Mouse (Mus musculus) layer of hippocampus, postnatal 10 days (tissue): ENCODE results near the gene Rgl2. TPM values are rescaled to one million over a fixed set of nuclear protein-coding genes. Genes with fewer than 3 reads are reported as not detected.

Experiments
- DNase-seq, 2 experiments: peaks; one replicate each; pipeline ENCODE4 v3.0.0; 2021; ENCODE audit warnings: low spot score in 2 of 2
- total RNA-seq, 2 experiments: library from RNA; stranded (reverse); gene quantifications; 2 replicates each; pipeline ENCODE4 v1.2.3; 2021

The Rgl2 gene
- total RNA-seq, 2 experiments from 2014 or later = 60.2 to 80.6 TPM

- peak; percentile 61 to 69 for DNase-seq
Measured at GRCm38 (mm10) chr17:33908331-33909076, 20.8 kb upstream of the Rgl2 start.

GRCm38 (mm10) chr17:33909077-33909868, 20.1 kb upstream of the Rgl2 start, which contains the start of gene Daxx:
TSS of gene Daxx (plus strand) at chr17:33909414.
- DNase-seq = peak; percentile 97 to 99

DNA sequence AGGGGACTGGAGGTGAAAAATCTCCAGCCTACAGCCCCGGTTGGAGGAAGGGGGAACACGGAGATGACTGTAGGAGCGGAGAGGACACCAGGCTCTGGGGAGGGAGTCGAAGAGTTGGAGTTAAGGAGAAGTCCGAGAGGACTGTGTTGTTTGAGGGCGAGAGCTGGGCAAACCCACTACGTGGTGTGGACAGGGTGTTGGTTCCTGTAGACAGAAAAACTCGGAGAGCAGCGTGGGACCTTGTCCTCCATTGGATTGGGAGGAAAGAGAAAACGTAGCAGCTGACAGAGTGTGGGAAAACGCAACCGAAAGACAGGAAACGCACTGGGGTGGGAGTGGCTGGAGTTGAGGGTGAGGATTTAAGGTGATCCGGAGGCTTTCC, 19.5 kb upstream of the Rgl2 start:
- peak in 1 of 2 experiments; percentile 47 for DNase-seq

DNA sequence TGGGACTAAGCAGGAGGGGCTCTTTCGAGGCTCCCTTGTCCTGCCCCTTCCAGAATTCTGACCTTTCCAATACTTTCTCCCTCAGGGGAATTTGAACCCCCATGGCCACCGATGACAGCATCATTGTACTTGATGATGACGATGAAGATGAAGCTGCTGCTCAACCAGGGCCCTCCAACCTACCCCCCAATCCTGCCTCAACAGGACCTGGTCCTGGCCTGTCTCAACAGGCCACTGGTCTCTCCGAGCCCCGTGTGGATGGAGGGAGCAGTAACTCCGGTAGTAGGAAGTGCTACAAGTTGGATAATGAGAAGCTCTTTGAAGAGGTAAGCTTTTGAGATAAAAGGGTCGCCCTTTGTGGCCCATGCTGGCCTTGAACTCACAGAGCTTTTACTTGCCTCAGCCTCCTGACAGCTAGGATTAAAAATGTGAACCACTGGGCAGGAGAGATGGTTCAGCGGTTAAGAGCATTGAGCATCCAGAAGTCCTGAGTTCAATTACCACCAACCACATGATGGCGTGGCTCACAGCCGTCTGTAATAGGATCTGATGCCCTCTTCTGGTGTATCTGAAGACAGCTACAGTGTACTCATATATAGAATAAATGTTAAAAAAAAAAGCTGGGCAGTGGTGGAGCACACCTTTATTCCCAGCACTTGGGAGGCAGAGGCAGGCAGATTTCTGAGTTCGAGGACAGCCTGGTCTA, 18.8 kb upstream of the Rgl2 start:
- DNase-seq = no peak

DNA sequence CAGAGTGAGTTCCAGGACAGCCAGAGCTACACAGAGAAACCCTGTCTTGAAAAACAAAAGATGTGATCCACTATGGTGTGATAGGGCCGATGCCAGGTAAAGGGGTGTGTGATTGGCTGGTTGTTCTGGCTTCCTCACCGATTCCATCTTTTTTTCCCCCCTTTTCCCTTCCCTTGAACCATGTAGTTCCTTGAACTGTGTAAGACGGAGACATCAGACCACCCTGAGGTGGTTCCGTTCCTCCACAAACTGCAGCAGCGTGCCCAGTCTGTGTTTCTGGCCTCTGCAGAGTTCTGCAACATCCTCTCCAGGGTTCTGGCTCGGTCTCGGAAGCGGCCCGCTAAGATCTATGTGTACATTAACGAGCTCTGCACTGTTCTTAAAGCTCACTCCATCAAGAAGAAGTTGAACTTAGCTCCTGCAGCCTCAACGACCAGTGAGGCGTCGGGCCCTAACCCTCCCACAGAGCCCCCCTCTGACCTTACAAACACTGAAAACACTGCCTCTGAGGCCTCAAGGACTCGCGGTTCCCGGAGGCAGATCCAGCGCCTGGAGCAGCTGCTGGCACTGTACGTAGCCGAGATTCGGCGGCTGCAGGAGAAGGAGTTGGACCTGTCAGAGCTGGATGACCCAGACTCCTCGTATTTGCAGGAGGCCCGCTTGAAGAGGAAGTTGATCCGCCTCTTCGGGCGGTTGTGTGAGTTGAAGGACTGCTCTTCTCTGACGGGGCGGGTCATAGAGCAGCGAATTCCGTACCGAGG, 18.1 kb upstream of the Rgl2 start:
- no peak for DNase-seq

DNA sequence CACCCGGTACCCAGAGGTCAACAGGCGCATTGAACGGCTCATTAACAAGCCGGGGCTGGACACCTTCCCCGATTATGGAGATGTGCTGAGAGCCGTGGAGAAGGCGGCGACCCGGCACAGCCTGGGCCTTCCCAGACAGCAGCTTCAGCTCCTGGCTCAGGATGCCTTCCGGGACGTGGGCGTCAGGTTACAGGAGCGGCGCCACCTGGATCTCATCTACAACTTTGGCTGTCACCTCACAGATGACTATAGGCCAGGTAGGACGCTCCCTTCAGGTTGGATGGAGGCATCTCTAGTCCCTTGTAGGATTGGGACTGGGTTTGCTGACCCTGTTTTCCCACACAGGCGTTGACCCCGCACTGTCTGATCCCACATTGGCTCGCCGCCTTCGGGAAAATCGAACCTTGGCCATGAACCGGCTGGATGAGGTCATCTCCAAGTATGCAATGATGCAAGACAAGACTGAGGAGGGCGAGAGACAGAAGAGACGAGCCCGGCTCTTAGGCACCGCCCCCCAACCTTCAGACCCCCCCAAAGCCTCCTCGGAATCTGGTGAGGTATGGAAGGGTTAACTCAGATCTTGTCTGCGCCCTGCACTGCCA, 17.4 kb upstream of the Rgl2 start:
- no peak for DNase-seq

DNA sequence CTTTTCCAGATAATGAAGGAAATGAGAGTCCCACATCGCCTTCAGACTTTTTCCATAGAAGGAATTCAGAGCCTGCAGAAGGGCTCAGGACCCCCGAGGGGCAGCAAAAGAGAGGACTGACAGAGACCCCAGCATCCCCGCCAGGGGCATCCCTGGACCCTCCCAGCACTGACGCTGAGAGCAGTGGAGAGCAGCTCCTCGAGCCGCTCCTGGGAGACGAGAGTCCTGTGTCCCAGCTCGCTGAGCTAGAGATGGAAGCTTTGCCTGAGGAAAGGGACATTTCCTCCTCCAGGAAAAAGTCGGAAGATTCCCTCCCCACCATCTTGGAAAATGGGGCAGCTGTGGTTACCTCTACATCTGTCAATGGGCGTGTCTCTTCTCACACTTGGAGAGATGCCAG, 16.1 kb upstream of the Rgl2 start:
- no peak for DNase-seq

DNA sequence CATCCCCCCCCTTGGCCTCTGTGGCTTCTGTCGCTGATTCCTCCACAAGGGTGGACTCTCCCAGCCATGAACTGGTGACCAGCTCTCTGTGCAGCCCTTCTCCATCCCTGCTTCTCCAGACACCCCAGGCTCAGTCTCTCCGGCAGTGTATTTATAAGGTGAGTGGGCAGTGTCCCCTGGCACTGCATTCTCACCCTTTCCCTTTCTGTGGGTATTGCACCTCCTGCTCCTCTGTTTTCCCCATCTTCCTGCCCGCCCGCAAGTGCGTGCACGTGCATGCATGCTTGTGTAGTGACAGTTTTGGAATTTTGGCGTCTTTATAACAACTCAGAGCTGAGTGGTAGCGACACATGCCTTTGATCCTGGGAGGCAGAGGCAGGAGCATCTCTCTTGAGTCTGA, 15.4 kb upstream of the Rgl2 start:
- no peak for DNase-seq

GRCm38 (mm10) chr17:33914969-33915391, 14.4 kb upstream of the Rgl2 start:
- peak in 1 of 2 experiments; percentile 12 for DNase-seq

GRCm38 (mm10) chr17:33915671-33916250, 13.6 kb upstream of the Rgl2 start, which contains the start of the genes Tapbp and Zbtb22:
TSS of gene Tapbp (plus strand) at chr17:33915899.
TSS of gene Zbtb22 (plus strand) at chr17:33915904.
- DNase-seq = peak; percentile 93 to 96

GRCm38 (mm10) chr17:33916294-33916693, 13.0 kb upstream of the Rgl2 start:
- no peak for DNase-seq

DNA sequence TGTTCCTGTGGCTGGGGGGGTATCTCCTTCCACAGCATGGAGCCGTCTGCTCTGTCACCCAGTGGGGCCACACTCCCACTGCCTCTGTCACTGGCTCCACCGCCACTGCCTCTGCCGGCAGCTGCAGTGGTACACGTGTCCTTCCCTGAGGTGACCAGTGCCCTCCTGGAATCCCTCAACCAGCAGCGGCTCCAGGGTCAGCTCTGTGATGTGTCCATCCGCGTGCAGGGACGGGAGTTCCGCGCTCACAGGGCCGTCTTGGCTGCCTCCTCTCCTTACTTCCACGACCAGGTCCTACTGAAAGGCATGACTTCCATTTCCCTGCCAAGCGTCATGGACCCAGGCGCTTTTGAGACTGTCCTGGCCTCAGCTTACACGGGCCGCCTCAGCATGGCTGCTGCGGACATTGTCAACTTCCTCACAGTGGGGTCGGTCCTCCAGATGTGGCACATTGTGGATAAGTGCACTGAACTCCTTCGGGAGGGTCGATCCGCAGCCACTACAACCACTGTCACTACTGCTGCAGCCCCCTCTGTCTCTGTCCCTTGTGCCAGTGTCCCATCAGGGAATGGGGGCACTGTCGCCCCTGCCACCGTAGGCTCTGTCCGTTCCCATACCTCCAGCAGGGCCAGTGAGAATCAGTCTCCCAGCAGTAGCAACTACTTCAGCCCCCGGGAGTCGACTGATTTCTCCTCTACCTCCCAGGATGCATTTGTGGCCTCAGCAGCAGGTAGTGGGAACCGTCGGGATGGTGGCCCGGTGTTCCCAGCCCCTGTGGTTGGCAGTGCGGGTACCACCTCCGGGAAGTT, 12.3 kb upstream of the Rgl2 start:
- peak in 1 of 2 experiments; percentile 20 for DNase-seq

DNA sequence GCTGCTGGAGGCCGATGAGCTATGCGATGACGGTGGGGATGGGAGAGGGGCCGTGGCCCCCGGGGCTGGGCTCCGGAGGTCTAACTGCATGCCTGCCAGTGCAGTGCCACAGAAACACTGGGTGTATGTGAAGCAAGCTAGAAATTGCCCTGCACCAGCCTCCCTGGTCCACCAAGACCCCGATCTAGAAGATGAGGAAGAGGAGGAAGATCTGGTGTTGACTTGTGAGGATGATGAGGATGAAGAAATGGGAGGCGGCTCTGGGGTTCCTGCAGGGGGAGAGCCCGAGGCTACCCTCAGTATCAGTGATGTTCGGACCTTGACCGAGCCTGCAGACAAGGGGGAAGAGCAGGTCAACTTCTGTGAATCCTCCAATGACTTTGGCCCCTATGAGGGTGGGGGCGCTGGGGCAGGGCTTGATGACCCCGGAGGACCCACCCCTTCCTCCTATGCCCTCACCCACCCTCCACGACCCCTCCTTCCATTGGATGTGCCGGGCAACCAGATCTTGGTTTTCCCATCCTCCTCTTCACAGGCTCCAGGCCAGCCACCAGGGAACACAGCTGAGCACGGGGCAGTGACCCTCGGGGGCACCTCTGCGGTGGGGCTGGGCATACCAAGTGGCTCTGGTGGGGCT, 11.6 kb upstream of the Rgl2 start:
- peak in 1 of 2 experiments; percentile 20 for DNase-seq

GRCm38 (mm10) chr17:33918293-33919203, 10.8 kb upstream of the Rgl2 start:
- no peak for DNase-seq

DNA sequence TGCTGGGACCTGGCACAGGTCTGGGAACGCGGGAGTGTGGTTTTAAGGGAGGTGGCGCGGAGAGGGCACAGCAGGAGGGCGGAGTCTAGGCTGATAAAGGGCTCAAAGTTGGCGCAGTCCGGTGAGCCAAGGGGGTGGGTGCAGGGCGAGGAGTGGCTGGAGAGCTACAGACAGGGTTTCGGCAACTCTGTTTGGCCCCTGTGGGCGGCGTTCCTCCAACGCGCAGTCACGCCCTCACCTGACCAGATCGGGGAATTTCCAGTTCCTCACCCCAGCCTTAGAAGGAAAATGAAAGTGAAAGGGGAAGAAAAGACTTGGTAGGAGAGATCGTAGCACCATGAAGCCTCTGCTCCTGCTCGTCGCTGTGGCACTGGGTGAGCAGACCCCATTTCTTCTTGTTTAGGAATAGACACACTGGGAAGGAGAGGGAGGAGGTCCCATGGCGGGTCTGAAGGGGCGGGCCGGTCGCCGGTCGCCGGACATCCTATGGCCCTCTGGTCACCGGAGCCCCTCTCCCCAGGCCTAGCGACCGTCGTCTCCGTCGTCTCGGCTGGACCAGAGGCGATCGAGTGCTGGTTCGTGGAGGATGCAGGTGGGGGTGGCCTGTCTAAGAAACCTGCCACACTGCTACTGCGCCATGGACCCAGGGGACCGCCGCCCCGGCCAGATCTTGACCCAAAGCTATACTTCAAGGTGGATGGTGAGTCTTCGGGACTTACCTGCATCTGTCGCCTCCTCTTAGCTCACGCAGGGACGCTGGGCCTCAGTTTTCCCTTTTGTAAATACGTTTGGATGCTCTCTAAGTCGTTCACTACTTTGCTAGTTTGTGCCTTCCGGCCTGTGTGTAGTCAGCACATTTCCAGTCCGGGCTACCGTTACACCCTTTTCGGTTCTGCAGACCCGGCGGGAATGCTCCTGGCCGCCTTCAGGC, 9.7 kb upstream of the Rgl2 start:
- DNase-seq = peak in 1 of 2 experiments; percentile 57

GRCm38 (mm10) chr17:33920282-33921097, 8.9 kb upstream of the Rgl2 start:
- DNase-seq = peak; percentile 84 to 86
